Mouse (Mus musculus) thymus, postnatal 14 days (tissue): ENCODE results near the gene Csrp2.

Source experiments
- DNase-seq: peaks from one replicate; pipeline ENCODE4 v3.0.0; 2021

Gene Csrp2

GRCm38 (mm10) chr10:110931913-110932560 lies 12.4 kb downstream of the Csrp2 start:
- peak; percentile 70 for DNase-seq

DNA sequence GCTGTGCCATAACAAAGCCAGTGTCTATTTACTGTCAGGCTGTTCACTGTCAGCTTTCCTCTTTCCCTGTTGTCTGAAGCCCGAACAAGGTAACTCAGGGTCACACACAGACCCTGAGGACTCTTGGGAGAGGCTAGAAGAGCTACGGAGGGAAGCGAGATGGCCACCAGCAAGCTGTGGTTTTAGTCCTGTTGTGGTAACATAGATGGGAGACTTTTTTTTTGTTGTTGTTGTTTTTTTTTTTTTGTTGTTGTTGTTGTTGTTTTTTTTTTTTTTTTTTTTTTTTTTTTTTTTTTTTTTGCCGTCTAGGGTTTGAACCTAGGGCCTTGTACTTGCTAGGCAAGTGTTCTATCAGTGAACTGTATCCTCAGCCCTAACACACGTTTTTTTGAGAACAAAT lies 14.0 kb downstream of the Csrp2 start:
- no peak for DNase-seq

DNA sequence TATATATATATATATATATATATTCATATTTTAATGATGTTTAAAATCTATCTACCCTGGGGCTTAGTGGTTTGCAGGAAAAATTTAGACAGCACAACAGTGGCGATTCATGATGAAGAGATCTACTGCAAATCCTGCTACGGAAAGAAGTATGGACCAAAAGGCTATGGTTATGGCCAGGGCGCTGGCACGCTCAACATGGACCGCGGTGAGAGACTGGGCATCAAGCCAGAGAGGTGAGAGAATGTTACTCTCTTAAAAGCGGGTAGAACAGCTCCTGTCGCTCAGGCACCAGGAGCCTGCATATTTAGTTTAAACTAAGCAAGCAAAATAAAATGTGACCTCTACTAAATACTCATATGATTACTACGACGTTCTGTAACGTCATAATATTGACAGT lies 15.5 kb downstream of the Csrp2 start:
- no peak for DNase-seq

DNA sequence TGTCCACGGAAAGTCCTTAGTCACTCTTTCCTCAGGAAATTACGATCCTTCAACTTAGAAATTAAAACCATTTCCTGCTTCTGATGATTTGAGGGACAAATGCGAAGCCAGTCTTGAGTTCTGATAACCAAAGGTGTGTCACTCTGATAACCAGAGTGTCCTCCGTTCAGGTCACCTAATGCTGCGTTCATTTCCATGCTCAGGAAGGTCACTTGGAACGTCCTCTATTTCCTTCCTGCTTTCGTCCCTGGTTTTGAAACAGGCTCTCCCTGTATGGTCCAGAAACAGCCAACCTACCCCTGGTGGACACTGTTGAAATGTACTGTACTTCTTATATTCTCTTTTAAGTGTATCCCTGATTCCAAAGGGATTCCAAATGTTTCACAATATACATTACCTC lies 16.1 kb downstream of the Csrp2 start:
- DNase-seq = no peak

GRCm38 (mm10) chr10:110938361-110938760 lies 18.8 kb downstream of the Csrp2 start:
- DNase-seq = no peak

GRCm38 (mm10) chr10:110938841-110939549 lies 19.4 kb downstream of the Csrp2 start:
- DNase-seq = no peak

DNA sequence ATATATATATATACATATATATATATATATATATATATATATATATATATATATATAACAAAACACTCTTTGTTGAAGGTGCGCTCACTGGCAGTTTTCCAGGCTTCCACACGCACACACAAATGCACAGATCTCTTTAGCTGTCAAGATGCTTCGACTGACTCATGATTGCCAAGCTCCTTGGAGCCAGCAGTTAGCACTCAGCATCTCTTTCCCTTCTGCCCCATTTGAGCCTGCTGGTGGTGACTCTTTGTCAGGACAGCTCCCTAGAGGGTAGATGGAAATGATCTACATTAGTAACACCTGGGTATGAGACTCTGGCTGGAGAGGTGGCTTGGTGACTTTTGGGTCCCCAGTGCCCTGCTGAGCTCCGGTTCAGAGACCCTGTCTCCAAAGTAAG lies 20.1 kb downstream of the Csrp2 start:
- DNase-seq = no peak

DNA sequence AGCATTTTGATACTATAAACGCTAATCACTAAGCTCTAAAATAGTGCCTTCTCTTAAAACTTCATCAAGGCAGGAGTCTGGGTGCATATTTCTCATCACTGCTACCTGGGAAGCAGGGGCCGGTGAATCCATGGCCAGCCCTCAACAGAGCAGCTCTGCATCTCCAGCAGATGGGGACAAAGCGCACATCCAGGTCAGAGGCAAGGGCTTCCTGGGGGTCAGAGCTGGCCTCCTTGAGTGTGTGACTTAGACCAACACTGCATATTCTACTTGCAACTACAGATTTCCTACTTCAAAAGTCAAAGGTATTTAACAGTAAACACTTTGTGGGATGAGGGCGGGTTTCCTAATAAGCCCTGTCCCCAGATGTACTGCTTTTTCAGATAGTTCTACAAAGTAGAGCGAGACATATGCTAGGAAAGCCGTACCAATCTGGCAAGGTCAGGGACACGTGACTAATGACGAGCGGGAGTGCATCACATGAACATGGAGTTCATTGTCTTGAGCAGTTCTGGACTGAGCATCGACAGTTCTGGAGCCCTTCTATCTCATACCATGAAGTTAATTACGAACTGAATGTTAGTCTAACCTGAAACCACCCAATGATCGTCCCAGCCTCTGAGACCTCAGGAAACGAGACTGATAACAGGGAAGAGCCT lies 21.3 kb downstream of the Csrp2 start:
- DNase-seq = no peak

- DNase-seq = no peak
These were observed 22.4 kb downstream of the Csrp2 start for GRCm38 (mm10) chr10:110941968-110942367.

- no peak for DNase-seq
These were observed 23.2 kb downstream of the Csrp2 start for GRCm38 (mm10) chr10:110942806-110943205.

DNA sequence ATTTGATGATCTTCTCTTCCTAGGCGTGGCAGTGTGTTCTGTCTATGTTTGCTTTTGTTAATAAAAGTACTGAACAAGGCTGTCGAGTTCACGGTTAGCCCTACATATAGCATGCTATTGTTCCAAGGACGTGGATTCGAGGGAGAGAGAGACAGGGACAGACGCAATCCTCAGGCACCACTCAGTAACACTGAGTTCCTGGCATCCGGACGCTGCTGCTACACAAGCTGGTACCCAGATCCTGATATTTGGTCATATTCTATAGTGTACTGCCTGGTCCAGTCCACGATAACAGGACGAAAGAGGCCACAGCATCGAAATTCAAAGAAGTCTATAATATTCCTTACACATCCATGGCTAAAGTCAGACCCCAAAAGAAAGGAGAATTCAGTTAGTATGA lies 24.6 kb downstream of the Csrp2 start:
- DNase-seq = no peak

- DNase-seq = no peak
These were observed 26.4 kb downstream of the Csrp2 start for GRCm38 (mm10) chr10:110945966-110946365.

- no peak for DNase-seq
These were observed 28.0 kb downstream of the Csrp2 start for GRCm38 (mm10) chr10:110947574-110947973.

DNA sequence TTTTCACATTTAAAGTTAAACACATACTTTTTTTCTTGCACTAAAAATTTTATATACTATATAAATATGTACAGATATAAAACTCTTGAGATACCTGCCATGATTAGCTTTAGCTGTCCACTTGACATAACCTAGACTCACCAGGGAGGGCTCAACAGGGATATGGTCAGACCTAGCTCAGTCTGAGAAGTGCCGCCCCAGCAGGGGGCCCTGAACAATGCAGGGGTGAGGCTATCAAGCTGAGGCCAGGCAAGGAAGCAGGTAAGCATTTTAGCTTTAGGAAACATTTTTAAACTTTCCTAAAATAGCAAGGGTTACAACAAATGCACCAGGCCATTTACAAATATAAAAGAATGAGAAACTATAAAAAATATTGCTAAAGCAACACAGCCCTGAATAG lies 31.5 kb downstream of the Csrp2 start:
- no peak for DNase-seq

- DNase-seq = no peak
These were observed 32.2 kb downstream of the Csrp2 start for GRCm38 (mm10) chr10:110951748-110952147.

DNA sequence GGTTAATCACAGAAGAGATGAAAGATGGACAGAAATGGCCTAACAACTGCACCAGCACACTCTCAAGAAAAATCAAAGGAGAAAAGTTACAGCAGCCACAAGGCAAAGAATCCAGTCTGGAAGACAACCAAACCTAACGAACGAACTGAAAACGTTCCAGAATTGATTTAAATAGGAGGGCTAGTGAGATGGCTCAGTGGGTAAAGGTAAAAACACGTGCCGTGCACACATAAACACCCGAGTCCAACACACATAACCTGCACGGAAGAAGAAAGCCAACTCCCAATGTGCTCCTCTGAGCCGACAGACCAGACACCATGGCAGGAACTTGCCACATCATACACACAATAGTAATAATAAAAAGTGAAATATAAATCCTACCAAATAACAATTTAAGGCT lies 32.7 kb downstream of the Csrp2 start:
- no peak for DNase-seq

- DNase-seq = no peak
These were observed 33.4 kb downstream of the Csrp2 start for GRCm38 (mm10) chr10:110952937-110953451.

- no peak for DNase-seq
These were observed 39.3 kb downstream of the Csrp2 start for GRCm38 (mm10) chr10:110958879-110959278.

DNA sequence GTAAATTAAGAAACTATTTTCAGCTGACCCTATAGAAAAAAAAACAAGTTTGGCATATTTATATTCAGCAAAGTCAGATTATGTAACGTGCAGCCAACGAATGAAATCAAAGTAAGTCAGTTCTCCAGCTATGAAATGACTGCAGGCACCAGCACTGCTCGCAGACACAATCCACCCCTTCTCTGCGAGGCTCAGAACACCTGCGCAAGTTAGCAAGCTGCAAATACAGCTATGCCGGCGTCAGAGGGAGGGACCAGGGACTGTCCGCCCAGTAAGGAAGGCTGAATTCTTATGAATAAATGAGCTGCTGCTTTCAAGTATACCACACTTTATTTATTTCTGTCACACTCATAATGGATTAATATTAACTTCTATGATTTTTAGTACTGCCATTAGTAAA lies 40.2 kb downstream of the Csrp2 start:
- no peak for DNase-seq

GRCm38 (mm10) chr10:110960841-110961240 lies 41.3 kb downstream of the Csrp2 start:
- DNase-seq = no peak

- no peak for DNase-seq
These were observed 42.6 kb downstream of the Csrp2 start for GRCm38 (mm10) chr10:110962172-110962571.

- DNase-seq = no peak
These were observed 51.5 kb downstream of the Csrp2 start for GRCm38 (mm10) chr10:110971044-110971443.

DNA sequence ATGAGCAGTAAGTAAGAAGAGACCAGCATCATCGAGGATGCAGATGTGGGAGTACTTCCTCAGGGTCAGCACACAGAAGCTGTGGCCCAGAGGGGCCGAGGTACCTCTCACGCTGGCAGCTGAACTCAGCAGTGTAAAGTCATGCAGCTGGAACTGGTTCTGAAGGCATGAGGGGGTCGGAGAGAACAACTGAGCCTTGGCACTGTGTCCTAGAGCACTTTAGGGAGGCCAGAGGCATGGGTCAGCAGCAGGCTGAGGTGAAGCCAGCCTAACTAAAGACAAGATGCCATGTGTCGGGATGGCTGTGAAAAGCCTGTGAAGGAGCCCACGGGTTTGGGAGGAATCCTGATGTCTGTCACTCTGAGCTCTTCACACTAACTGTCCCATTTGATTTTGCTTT lies 51.9 kb downstream of the Csrp2 start:
- no peak for DNase-seq

GRCm38 (mm10) chr10:110971998-110972397 lies 52.4 kb downstream of the Csrp2 start:
- no peak for DNase-seq
